Comparison of ENCODE assay signal across 14 mouse cellular contexts in genomic region chr13:31543021-31543420, GRCm38 (mm10).
DNase-seq lines count a peak whose midpoint lies in the region.
"Had no signal": no experiment of that assay in that cellular context is flagged by ENCODE, and none has a peak within 500 bp of the region (broad histone marks: within the 10 kb centered on the region; RNA-seq: fewer than 3 reads in every experiment).

No protein-coding gene starts in this region.

- peak; percentile 31 for DNase-seq in kidney, adult 18-20 months
- no peak for DNase-seq in kidney, postnatal 4 days
- DNase-seq in kidney, adult 9 months: peak; percentile 38
- no peak for DNase-seq in kidney, postnatal 10 days
- DNase-seq in brain, adult 2 months (ENCODE audit: low read depth, low spot score): peak; percentile 9
- DNase-seq in cerebellum, postnatal 14 days: no peak
- DNase-seq: adrenal gland, adult 2 months; adrenal gland, postnatal 14 days; cerebellum, adult 11-12 months; cerebellum, adult 8-10 months; cerebellum, postnatal 10 days; gastrocnemius, postnatal 10 days; gastrocnemius, postnatal 36 days; heart, postnatal 36 days had no signal

Comparison
In these comparisons a context has a peak if more than half of its experiments do, and no peak if none do; other contexts are left out.
1. DNase-seq: peak in kidney, adult 18-20 months (single experiment), kidney, adult 9 months (single experiment) and brain, adult 2 months (single experiment); none in kidney, postnatal 4 days (0 of 2), kidney, postnatal 10 days (single experiment) and cerebellum, postnatal 14 days (0 of 2).